Comparison of ENCODE assay signal across 9 mouse cellular contexts in genomic region chr11:109426272-109426586, GRCm38 (mm10). TPM values are rescaled to one million over a fixed set of nuclear protein-coding genes. Genes with fewer than 3 reads are reported as not detected.
DNase-seq lines count a peak whose midpoint lies in the region; ATAC-seq and TF ChIP-seq lines count a peak whose summit lies in the region.
"Had no signal": no experiment of that assay in that cellular context is flagged by ENCODE, and none has a peak within 500 bp of the region (broad histone marks: within the 10 kb centered on the region; RNA-seq: fewer than 3 reads in every experiment).

No protein-coding gene starts in this region.

- no peaks in the 10 kb centered on the region for H3K27me3 ChIP-seq in heart, adult 2 months (ENCODE audit: control insufficient read depth, insufficient read depth, low read length)
- no peaks in the 10 kb centered on the region for H3K27me3 ChIP-seq in thymus, adult 2 months (ENCODE audit: control insufficient read depth, insufficient read depth, low read length)
- H3K27me3 ChIP-seq in liver, embryonic 14.5 days (ENCODE audit: control insufficient read depth, insufficient read depth, low read length), result no peaks in the 10 kb centered on the region

- peak overlapping the region; percentile 90 for H3K27ac ChIP-seq in heart, adult 2 months
- H3K27ac ChIP-seq in thymus, adult 2 months (ENCODE audit: control insufficient read depth, insufficient read depth, low read length), result peak overlapping the region; percentile 65
- H3K27ac ChIP-seq in liver, embryonic 14.5 days, result peak overlapping the region; percentile 77

- intact Hi-C loops in heart, adult 2 months (cut with DNase I), result loop anchor here (5.0 kb wide), 2 partner anchors 79 to 184 kb away; no protein-coding TSS in a partner anchor
- intact Hi-C loops in heart, postnatal 36 days (cut with DNase I), result loop anchor here (2.0 to 5.0 kb wide), 2 partner anchors 73 to 179 kb away; no protein-coding TSS in a partner anchor

- peak overlapping the region; percentile 71 for H3K4me3 ChIP-seq in heart, adult 2 months
- peak overlapping the region; percentile 54 for H3K4me3 ChIP-seq in thymus, adult 2 months (ENCODE audit: control insufficient read depth, insufficient read depth, low read length)
- H3K4me3 ChIP-seq in liver, embryonic 14.5 days (ENCODE audit: insufficient read depth in 1 of 2, low read depth in 2 of 2, low read length in 2 of 2), result peak overlapping the region; percentile 75 to 85

- H3K79me2 ChIP-seq in heart, adult 2 months (replicated peaks; ENCODE audit: control insufficient read depth, insufficient read depth, low read length), result no peaks in the 10 kb centered on the region

- under 1% methylated on average over 11 of the region's 11 CpGs for WGBS in heart, adult 2 months
- under 1% methylated on average over 11 of the region's 11 CpGs for WGBS in thymus, adult 2 months
- under 1% methylated on average over 11 of the region's 11 CpGs for WGBS in liver, embryonic 14.5 days (ENCODE audit: insufficient replicate concordance)

- no peak for TF ChIP-seq POLR2A in heart, adult 2 months (IDR thresholded peaks at IDR 0.05; ENCODE audit: insufficient read depth, low read depth, low read length)
- TF ChIP-seq POLR2A in thymus, adult 2 months (IDR thresholded peaks at IDR 0.05; ENCODE audit: control insufficient read depth, extremely low read depth, insufficient read depth, low read length, poor library complexity), result no peak

- no peak for TF ChIP-seq CTCF in heart, adult 2 months (IDR thresholded peaks at IDR 0.05)
- no peak for TF ChIP-seq CTCF in thymus, adult 2 months (IDR thresholded peaks at IDR 0.05; ENCODE audit: borderline replicate concordance, control insufficient read depth, extremely low read depth, insufficient read depth, low read length, poor library complexity)
- no peak for TF ChIP-seq CTCF in liver, embryonic 14.5 days (IDR thresholded peaks at IDR 0.05; ENCODE audit: low read depth)

- peaks cover 2% of the 10 kb centered on the region; the same call in 1 of the 2 replicates for H3K9me3 ChIP-seq in liver, embryonic 14.5 days (ENCODE audit: control insufficient read depth, low read length)

- peak overlapping the region; percentile 83 for H3K4me2 ChIP-seq in liver, embryonic 14.5 days (ENCODE audit: low read depth)

- no peak for DNase-seq in heart, adult 2 months
- no peak for DNase-seq in heart, postnatal 36 days
- no peak for DNase-seq in thymus, adult 2 months
- DNase-seq in thymus, postnatal 14 days, result no peak
- no peak for DNase-seq in liver, embryonic 14.5 days (ENCODE audit: low read depth in 3 of 3, low spot score in 3 of 3)
- DNase-seq in yolk sac, embryonic 10.5 days (ENCODE audit: low spot score), result no peak
- no peak for DNase-seq in right cerebral cortex, postnatal 36 days (ENCODE audit: low spot score in 2 of 2)
- DNase-seq in thymus, postnatal 4 days, result no peak

- ATAC-seq in liver, embryonic 14.5 days (ENCODE audit: insufficient read depth), result no peak

- H3K4me1 ChIP-seq in heart, adult 2 months (ENCODE audit: control insufficient read depth, insufficient read depth, low read length), result no peaks in the 10 kb centered on the region; the same call in none of the 2 replicates
- peaks cover 10% of the 10 kb centered on the region for H3K4me1 ChIP-seq in thymus, adult 2 months (replicated peaks; ENCODE audit: control insufficient read depth, insufficient read depth, low read length)
- H3K4me1 ChIP-seq in liver, embryonic 14.5 days (replicated peaks; ENCODE audit: control insufficient read depth in 2 of 2, insufficient read depth in 2 of 2, low read length in 1 of 2), result peaks cover 12 to 18% of the 10 kb centered on the region in 2 experiments

- H3K9ac ChIP-seq in heart, adult 2 months (ENCODE audit: low read depth, low read length), result peak overlapping the region; percentile 79
- H3K9ac ChIP-seq in liver, embryonic 14.5 days (replicated peaks), result peak overlapping the region; percentile 72

- no peaks in the 10 kb centered on the region for H3K36me3 ChIP-seq in heart, adult 2 months (ENCODE audit: control insufficient read depth, insufficient read depth, low read length)
- H3K36me3 ChIP-seq in thymus, adult 2 months (ENCODE audit: control insufficient read depth, insufficient read depth, low read length), result peaks cover 12% of the 10 kb centered on the region; the same call in 1 of the 2 replicates
- H3K36me3 ChIP-seq in liver, embryonic 14.5 days (replicated peaks; ENCODE audit: control insufficient read depth, insufficient read depth, low read depth), result peaks cover 16% of the 10 kb centered on the region

- TF ChIP-seq EP300 in heart, adult 2 months (IDR thresholded peaks at IDR 0.05; ENCODE audit: insufficient read depth, low read depth, low read length), result no peak
- no peak for TF ChIP-seq EP300 in liver, embryonic 14.5 days (IDR thresholded peaks at IDR 0.05; ENCODE audit: low read depth)

RNA-seq across cellular contexts. Expression of gene Amz2, which starts 0.5 kb away (rescaled TPM):
- 10 to 100 TPM; 50.2 to 57.5 TPM for total RNA-seq in heart, adult 2 months (2021)
- polyA plus RNA-seq in heart, adult 2 months (2012; rRNA removed), result 52.4 and 99.9 TPM in 2 replicates
- total RNA-seq in heart, postnatal 36 days (2021), result 10 to 100 TPM; 51.9 to 56.7 TPM
- polyA plus RNA-seq in thymus, adult 2 months (2012; rRNA removed), result 55.9 and 75.3 TPM in 2 replicates
- polyA plus RNA-seq in liver, embryonic 14.5 days (2012; rRNA removed), result 10.0 and 13.1 TPM in 2 replicates
- polyA plus RNA-seq in liver, embryonic 14.5 days (2014; fragmentation: Nextera tagmentation; extraction: Ambion mirVana), result 12.2 and 12.6 TPM in 2 replicates

RNA-seq across cellular contexts. Expression of gene 9930022D16Rik, which starts 12.5 kb away (rescaled TPM):
- not detected for total RNA-seq in heart, adult 2 months (2021)
- not detected in 2 replicates for polyA plus RNA-seq in heart, adult 2 months (2012; rRNA removed)
- total RNA-seq in heart, postnatal 36 days (2021), result not detected
- polyA plus RNA-seq in thymus, adult 2 months (2012; rRNA removed), result not detected in 2 replicates
- polyA plus RNA-seq in liver, embryonic 14.5 days (2012; rRNA removed), result not detected in 2 replicates
- not detected in 2 replicates for polyA plus RNA-seq in liver, embryonic 14.5 days (2014; fragmentation: Nextera tagmentation; extraction: Ambion mirVana)
- polyA plus RNA-seq: urinary bladder, adult 2 months had no signal

RNA-seq across cellular contexts. Expression of gene Arsg, which starts 46.9 kb away (rescaled TPM):
- total RNA-seq in heart, adult 2 months (2021), result 1 to 10 TPM; 1.2 to 1.3 TPM
- polyA plus RNA-seq in heart, adult 2 months (2012; rRNA removed), result 1.5 and 1.8 TPM in 2 replicates
- total RNA-seq in heart, postnatal 36 days (2021), result 1 to 10 TPM; 1.4 to 1.9 TPM
- 3.9 and 4.0 TPM in 2 replicates for polyA plus RNA-seq in thymus, adult 2 months (2012; rRNA removed)
- polyA plus RNA-seq in liver, embryonic 14.5 days (2012; rRNA removed), result 2.1 and 2.3 TPM in 2 replicates
- polyA plus RNA-seq in liver, embryonic 14.5 days (2014; fragmentation: Nextera tagmentation; extraction: Ambion mirVana), result 3.4 and 3.8 TPM in 2 replicates

RNA-seq across cellular contexts. Expression of gene Slc16a6, which starts 47.2 kb away (rescaled TPM):
- total RNA-seq in heart, adult 2 months (2021), result 1 to 10 TPM; 4.9 to 8.2 TPM
- polyA plus RNA-seq in heart, adult 2 months (2012; rRNA removed), result 1.8 and 2.1 TPM in 2 replicates
- 1 to 10 TPM; 5.5 to 7.4 TPM for total RNA-seq in heart, postnatal 36 days (2021)
- polyA plus RNA-seq in thymus, adult 2 months (2012; rRNA removed), result 9.0 and 11.2 TPM in 2 replicates
- 5.8 and 8.0 TPM in 2 replicates for polyA plus RNA-seq in liver, embryonic 14.5 days (2012; rRNA removed)
- 39.0 and 39.5 TPM in 2 replicates for polyA plus RNA-seq in liver, embryonic 14.5 days (2014; fragmentation: Nextera tagmentation; extraction: Ambion mirVana)
